Mouse (Mus musculus): ENCODE measurements around the gene Ada. TPM values are rescaled to one million over a fixed set of nuclear protein-coding genes. Genes with fewer than 3 reads are reported as not detected.
"Not testable (repeated sequence)": the region's sequence is repeated elsewhere in the genome, so short reads cannot be mapped to it uniquely, and the experiment has no call there.

The Ada gene
- polyA plus RNA-seq, 1 experiment from 2014 or later, result 6.9 TPM

DNA sequence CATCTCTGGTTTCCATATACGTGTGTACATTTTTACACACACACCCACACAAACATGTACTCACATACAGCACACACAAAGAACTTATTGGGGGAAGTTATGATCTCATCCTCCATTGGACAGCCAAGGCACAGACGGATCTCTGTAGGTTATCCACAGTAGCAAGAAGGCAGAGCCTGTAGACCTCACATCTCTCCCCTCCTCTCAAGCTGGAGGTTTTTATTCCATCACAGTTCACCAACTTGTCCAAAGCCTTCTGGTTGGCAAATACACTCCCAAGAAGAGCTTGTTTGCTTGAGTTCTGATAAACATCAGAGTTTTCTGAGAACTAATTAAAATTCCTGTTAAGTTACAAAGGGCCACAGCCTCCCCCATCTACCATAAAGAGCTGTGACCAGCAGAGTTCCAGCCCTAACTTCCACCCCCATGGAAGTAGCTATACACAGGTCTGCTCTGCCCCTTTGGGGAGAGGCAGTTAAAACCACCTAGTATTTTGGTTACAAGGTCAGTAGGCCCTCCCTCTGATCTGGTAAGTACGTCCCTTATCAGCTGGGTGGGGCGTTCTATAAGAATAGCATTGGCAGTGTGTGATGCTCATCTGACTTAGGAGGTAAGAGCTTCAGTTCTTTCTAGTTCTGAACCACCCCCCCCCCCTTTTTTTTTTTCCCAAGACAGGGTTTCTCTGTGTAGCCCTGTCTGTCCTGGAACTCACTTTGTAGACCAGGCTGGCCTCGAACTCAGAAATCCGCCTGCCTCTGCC lies 58.0 kb downstream of the Ada start:
- Histone ChIP-seq H3K9me3 (ENCODE audit: control insufficient read depth, low read depth, low read length) (no peaks in the 10 kb centered on the region), H3K4me2 (replicated peaks; ENCODE audit: low read depth, low read length) (no peak overlapping the region), H3K9ac (replicated peaks; ENCODE audit: low read depth, low read length) (no peak overlapping the region), H3K4me3 (ENCODE audit: low read depth, low read length) (no peak overlapping the region), H3K27me3 (ENCODE audit: control insufficient read depth, insufficient read depth, low read length) (no peaks in the 10 kb centered on the region), H3K27ac (ENCODE audit: low read length) (no peak overlapping the region), H3K4me1 (ENCODE audit: control insufficient read depth, insufficient read depth, low read length) (peaks cover 10% of the 10 kb centered on the region; the same call in 1 of the 2 replicates), H3K36me3 (ENCODE audit: control insufficient read depth, insufficient read depth, low read length) (no peaks in the 10 kb centered on the region)
- 81% methylated on average over 6 of the region's 6 CpGs for WGBS
- no peak for ATAC-seq (ENCODE audit: insufficient number of reproducible peaks, insufficient read depth, low FRiP score, low read depth)

DNA sequence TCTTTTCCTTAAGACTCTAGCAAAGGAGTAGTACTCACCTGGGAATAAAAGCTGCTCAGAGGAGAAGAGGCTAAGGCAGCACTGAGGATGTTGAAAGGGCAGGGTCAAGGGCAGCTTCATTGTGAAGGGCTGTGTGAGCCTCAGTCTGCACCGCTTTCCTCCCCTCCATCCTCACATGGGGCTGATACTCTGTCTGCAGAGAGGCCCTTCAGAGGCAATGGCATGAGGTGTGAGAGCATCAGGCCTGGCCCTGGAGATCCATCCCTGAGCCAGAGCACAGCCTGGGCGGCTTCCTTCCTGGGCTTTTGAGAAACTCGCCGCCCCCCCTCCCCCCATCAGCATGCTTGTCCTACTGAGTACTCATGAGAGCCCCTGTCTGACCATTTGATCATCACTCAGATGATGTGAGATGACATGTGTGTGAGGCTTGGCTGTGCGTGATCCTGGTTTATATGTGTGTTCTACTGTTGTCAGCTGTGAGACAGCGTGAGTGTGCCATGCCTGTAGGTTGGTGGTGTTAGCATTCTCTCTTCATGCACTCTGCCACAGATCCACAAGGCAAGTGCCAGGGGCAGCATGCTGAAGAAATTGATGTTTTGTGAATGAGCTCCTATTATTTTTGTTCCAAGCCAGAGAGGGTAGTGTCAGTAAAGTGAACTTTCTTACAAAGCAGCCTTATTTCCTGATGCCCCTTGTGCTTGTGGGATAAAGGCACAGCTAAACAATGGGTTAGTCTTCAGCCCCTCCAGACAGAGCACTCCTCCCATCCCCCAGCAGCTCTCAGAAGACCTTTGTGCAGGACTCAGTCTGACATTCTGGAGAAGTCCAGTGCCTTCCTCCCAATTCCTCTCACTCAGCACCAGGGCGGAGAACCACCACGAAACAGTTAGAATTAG lies 59.4 kb downstream of the Ada start:
- H3K4me2 ChIP-seq (replicated peaks; ENCODE audit: low read depth, low read length), result no peak overlapping the region
- WGBS, result 72% methylated on average over 8 of the region's 8 CpGs

DNA sequence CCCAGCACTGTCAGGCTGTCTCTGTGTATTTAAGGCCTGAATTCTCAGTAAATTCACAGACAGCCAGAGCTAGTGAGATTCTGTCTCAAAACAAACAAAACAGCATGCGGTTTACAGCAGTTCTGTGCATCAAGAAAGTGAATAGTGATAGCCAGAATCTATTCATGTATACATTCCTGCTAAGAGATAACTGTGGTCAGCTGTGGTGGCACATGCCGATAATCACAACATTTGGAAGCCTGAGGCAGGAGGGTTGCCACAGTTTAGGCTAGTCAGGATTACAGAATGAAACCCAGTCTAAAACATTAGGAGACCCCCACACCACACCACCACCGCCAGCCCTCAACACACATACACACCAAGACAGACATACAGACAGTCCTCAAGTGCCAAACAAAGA lies 60.3 kb downstream of the Ada start:
- Histone ChIP-seq H3K36me3 (ENCODE audit: control insufficient read depth, insufficient read depth, low read length) (no peaks in the 10 kb centered on the region), H3K9ac (replicated peaks; ENCODE audit: low read depth, low read length) (no peak overlapping the region), H3K27me3 (ENCODE audit: control insufficient read depth, insufficient read depth, low read length) (no peaks in the 10 kb centered on the region), H3K4me1 (ENCODE audit: control insufficient read depth, insufficient read depth, low read length) (peaks cover 28% of the 10 kb centered on the region), H3K27ac (ENCODE audit: low read length) (no peak overlapping the region), H3K4me2 (replicated peaks; ENCODE audit: low read depth, low read length) (no peak overlapping the region), H3K4me3 (ENCODE audit: low read depth, low read length) (no peak overlapping the region), H3K9me3 (ENCODE audit: control insufficient read depth, low read depth, low read length) (no peaks in the 10 kb centered on the region)
- WGBS, result 85% methylated on average over 3 of the region's 3 CpGs
- no peak for ATAC-seq (ENCODE audit: insufficient number of reproducible peaks, insufficient read depth, low FRiP score, low read depth)

More for the DNA sequence above, 59.4 kb downstream of the Ada start:
- Histone ChIP-seq H3K36me3 (ENCODE audit: control insufficient read depth, insufficient read depth, low read length) (no peaks in the 10 kb centered on the region), H3K9me3 (ENCODE audit: control insufficient read depth, low read depth, low read length) (no peaks in the 10 kb centered on the region), H3K27me3 (ENCODE audit: control insufficient read depth, insufficient read depth, low read length) (no peaks in the 10 kb centered on the region), H3K9ac (replicated peaks; ENCODE audit: low read depth, low read length) (no peak overlapping the region), H3K4me3 (ENCODE audit: low read depth, low read length) (no peak overlapping the region), H3K4me1 (ENCODE audit: control insufficient read depth, insufficient read depth, low read length) (peaks cover 21% of the 10 kb centered on the region), H3K27ac (ENCODE audit: low read length) (no peak overlapping the region)
- ATAC-seq (ENCODE audit: insufficient number of reproducible peaks, insufficient read depth, low FRiP score, low read depth), result no peak

DNA sequence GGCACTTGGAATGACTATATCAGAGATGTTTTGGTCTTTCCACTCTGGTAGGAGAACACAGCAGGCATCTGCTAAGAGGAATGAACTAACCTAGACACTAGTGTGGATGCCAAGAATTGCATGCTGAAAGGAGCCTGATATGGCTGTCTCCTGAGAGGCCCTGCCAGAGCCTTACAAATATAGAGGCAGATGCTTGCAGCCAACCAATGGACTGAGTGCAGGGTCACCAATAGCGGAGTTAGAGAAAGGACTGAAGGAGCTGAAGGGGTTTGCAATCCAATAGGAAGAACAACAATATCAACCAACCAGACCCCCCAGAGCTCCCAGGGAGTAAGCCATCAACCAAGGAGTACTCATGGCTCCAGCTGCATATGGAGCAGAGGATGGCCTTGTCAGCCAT lies 61.7 kb downstream of the Ada start:
- H3K27me3 ChIP-seq (ENCODE audit: control insufficient read depth, insufficient read depth, low read length); H3K36me3 ChIP-seq (ENCODE audit: control insufficient read depth, insufficient read depth, low read length); H3K4me2 ChIP-seq (replicated peaks; ENCODE audit: low read depth, low read length); H3K27ac ChIP-seq (ENCODE audit: low read length); H3K9me3 ChIP-seq (ENCODE audit: control insufficient read depth, low read depth, low read length); H3K4me3 ChIP-seq (ENCODE audit: low read depth, low read length); ATAC-seq (ENCODE audit: insufficient number of reproducible peaks, insufficient read depth, low FRiP score, low read depth); H3K9ac ChIP-seq (replicated peaks; ENCODE audit: low read depth, low read length): not testable (repeated sequence)
- WGBS, result 100% methylated on average over 1 of the region's 1 CpGs
- H3K4me1 ChIP-seq (ENCODE audit: control insufficient read depth, insufficient read depth, low read length), result peaks cover 29% of the 10 kb centered on the region

DNA sequence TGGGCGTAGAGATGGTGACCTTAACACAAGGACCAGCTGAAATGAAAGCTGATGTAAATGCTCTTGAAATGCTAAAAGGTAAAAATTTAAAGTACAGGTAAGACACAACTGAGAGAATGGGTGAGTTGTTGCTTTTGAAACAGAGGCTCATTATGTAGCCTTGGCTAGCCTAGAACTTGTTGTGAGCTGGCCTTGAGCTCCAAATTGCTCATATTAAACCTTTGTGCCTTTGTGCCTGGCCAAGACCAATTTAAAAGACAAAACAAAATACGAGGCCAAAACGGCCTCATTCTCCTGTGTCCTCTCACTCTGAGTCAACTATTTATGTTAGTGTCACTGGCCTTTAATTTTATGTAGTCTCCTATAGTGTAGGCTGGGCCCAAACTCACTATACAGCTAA lies 63.2 kb downstream of the Ada start:
- no peaks in the 10 kb centered on the region for H3K9me3 ChIP-seq (ENCODE audit: control insufficient read depth, low read depth, low read length)
- no peaks in the 10 kb centered on the region for H3K27me3 ChIP-seq (ENCODE audit: control insufficient read depth, insufficient read depth, low read length)
- no peak overlapping the region for H3K4me3 ChIP-seq (ENCODE audit: low read depth, low read length)
- WGBS, result 65% methylated on average over 3 of the region's 3 CpGs
- no peaks in the 10 kb centered on the region for H3K36me3 ChIP-seq (ENCODE audit: control insufficient read depth, insufficient read depth, low read length)
- ATAC-seq (ENCODE audit: insufficient number of reproducible peaks, insufficient read depth, low FRiP score, low read depth), result no peak
- no peak overlapping the region for H3K27ac ChIP-seq (ENCODE audit: low read length)
- no peak overlapping the region for H3K9ac ChIP-seq (replicated peaks; ENCODE audit: low read depth, low read length)
- peaks cover 22% of the 10 kb centered on the region for H3K4me1 ChIP-seq (ENCODE audit: control insufficient read depth, insufficient read depth, low read length)
- H3K4me2 ChIP-seq (replicated peaks; ENCODE audit: low read depth, low read length), result no peak overlapping the region

DNA sequence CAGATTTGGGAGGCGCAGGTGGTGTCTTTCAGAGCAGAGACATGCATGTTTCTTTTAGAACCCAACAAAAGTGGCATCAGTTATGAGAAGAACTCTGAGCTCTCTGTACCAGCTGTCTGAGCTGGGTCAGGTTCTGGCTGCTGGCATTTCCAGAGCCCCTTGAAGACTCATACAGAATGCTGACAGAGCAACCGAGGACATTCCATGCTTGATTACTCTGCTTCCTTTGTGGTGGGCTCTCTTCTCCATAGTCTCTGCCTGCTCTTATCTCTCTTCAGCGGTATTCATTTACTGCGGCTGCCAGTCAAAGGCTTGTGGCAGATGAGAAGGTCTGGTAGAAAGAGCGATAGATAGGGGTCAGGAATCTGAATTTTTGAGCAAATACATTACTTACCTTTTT lies 63.8 kb downstream of the Ada start:
- Histone ChIP-seq H3K27me3 (ENCODE audit: control insufficient read depth, insufficient read depth, low read length) (no peaks in the 10 kb centered on the region), H3K4me3 (ENCODE audit: low read depth, low read length) (no peak overlapping the region), H3K27ac (ENCODE audit: low read length) (peak overlapping the region; percentile 78; the same call in 1 of the 2 replicates), H3K4me1 (ENCODE audit: control insufficient read depth, insufficient read depth, low read length) (peaks cover 20% of the 10 kb centered on the region), H3K36me3 (ENCODE audit: control insufficient read depth, insufficient read depth, low read length) (no peaks in the 10 kb centered on the region), H3K9me3 (ENCODE audit: control insufficient read depth, low read depth, low read length) (no peaks in the 10 kb centered on the region), H3K9ac (replicated peaks; ENCODE audit: low read depth, low read length) (no peak overlapping the region), H3K4me2 (replicated peaks; ENCODE audit: low read depth, low read length) (0 out of 2 replicates have a peak overlapping the region, but pooled peaks have one; percentile 7)
- 63% methylated on average over 5 of the region's 5 CpGs for WGBS
- ATAC-seq (ENCODE audit: insufficient number of reproducible peaks, insufficient read depth, low FRiP score, low read depth), result no peak

DNA sequence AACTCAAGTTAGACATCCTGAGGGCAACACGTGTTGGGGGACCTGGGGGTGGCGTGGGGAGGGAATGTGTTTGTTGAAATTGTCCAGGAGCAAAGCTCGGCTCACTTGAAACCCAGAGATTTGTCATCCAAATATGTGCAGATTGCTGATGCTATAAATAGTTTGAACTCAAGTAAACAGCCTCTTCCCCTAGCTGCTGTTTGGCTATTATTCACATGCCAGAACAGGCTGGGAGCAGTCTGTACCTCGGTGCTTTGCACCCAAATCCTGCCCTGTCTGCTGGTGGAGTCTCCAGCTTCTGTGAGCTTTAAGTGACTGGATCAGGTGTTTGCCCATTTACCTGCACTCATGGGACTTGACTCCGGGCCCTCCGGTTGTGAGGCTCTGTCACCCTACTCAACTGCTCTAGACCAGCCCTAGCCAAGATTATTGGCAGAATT lies 64.3 kb downstream of the Ada start:
- ATAC-seq (ENCODE audit: insufficient number of reproducible peaks, insufficient read depth, low FRiP score, low read depth), result no peak; the same call in 1 of the 2 replicates
- no peak overlapping the region for H3K4me3 ChIP-seq (ENCODE audit: low read depth, low read length)
- no peaks in the 10 kb centered on the region for H3K36me3 ChIP-seq (ENCODE audit: control insufficient read depth, insufficient read depth, low read length)
- H3K9me3 ChIP-seq (ENCODE audit: control insufficient read depth, low read depth, low read length), result no peaks in the 10 kb centered on the region
- H3K27ac ChIP-seq (ENCODE audit: low read length), result peak overlapping the region; percentile 78; the same call in 1 of the 2 replicates
- 0 out of 2 replicates have a peak overlapping the region, but pooled peaks have one; percentile 7 for H3K4me2 ChIP-seq (replicated peaks; ENCODE audit: low read depth, low read length)
- no peak overlapping the region for H3K9ac ChIP-seq (replicated peaks; ENCODE audit: low read depth, low read length)
- H3K4me1 ChIP-seq (ENCODE audit: control insufficient read depth, insufficient read depth, low read length), result peaks cover 20% of the 10 kb centered on the region
- H3K27me3 ChIP-seq (ENCODE audit: control insufficient read depth, insufficient read depth, low read length), result no peaks in the 10 kb centered on the region
- WGBS, result 27% methylated on average over 6 of the region's 6 CpGs

DNA sequence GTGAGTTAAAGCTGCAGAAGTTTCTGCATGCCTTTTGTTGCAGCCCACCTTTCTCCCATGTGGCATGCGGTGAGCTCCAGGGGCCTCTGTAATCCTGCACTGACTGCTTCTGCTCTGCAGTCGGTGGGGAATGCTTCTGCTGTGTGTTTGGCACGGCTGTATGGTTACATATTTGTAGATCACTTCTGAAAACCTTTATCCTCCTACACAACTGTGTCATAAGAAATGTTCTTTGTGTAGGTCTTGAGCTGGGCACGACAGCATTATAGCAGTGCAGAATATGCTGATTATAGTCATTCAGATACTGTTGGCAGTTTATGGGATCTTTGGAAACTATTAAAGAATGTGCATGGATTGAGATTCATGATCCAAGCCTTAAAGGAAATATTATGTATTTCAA lies 64.8 kb downstream of the Ada start:
- H3K9me3 ChIP-seq (ENCODE audit: control insufficient read depth, low read depth, low read length), result no peaks in the 10 kb centered on the region
- no peaks in the 10 kb centered on the region for H3K27me3 ChIP-seq (ENCODE audit: control insufficient read depth, insufficient read depth, low read length)
- ATAC-seq (ENCODE audit: insufficient number of reproducible peaks, insufficient read depth, low FRiP score, low read depth), result no peak
- peaks cover 20% of the 10 kb centered on the region for H3K4me1 ChIP-seq (ENCODE audit: control insufficient read depth, insufficient read depth, low read length)
- H3K4me2 ChIP-seq (replicated peaks; ENCODE audit: low read depth, low read length), result no peak overlapping the region
- peak overlapping the region; percentile 64; the same call in 1 of the 2 replicates for H3K27ac ChIP-seq (ENCODE audit: low read length)
- no peak overlapping the region for H3K9ac ChIP-seq (replicated peaks; ENCODE audit: low read depth, low read length)
- H3K4me3 ChIP-seq (ENCODE audit: low read depth, low read length), result no peak overlapping the region
- no peaks in the 10 kb centered on the region for H3K36me3 ChIP-seq (ENCODE audit: control insufficient read depth, insufficient read depth, low read length)
- 21% methylated on average over 4 of the region's 4 CpGs for WGBS

Measured in stomach, embryonic 14.5 days (tissue).